Mouse (Mus musculus) spleen, postnatal 10 days (tissue): ENCODE results near the gene D5Ertd579e.
"Not testable (repeated sequence)": the region's sequence is repeated elsewhere in the genome, so short reads cannot be mapped to it uniquely, and the experiment has no call there.

Experiments used
- DNase-seq, 2 experiments: peaks; one replicate each; pipeline ENCODE4 v3.0.0; 2021 to 2022; ENCODE audit warnings: low spot score in 2 of 2

The D5Ertd579e gene

GRCm38 (mm10) chr5:36683586-36683985 lies 12.2 kb downstream of the D5Ertd579e start:
- DNase-seq, result no peak

- no peak for DNase-seq
Measured at GRCm38 (mm10) chr5:36681219-36681618, 14.6 kb downstream of the D5Ertd579e start.

DNA sequence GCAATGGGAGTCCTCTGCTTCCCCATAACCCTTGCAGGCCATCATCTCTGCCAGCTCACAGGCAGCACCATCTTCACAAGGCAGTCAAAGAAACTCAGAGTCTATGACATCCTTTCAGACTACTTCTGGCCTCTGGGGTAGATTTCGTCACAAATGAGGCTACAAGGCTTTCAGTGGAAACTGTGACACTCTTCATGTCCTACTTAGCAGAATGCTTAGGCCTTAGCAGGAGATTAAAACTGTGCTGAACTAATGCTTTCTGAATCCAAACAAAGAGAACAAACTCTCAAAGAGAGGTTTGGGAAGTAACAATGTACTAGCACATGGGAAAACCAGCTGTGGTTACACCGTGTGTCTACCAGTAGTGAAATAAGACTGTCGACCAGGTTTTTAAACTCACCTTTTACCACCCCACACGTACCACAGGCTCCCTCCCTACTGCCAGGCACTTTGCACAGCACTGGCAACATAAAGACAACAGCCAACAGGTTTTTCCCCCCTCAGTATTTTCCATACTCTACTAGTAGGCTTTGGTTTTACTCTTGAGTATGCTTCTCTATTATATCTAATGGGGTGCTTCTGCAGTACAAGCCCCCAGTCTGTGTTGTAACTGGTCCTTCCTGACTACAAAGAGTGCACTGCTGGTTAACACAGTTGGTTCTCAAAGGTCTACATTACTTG lies 15.8 kb downstream of the D5Ertd579e start:
- DNase-seq, result no peak

GRCm38 (mm10) chr5:36678799-36679198 lies 17.0 kb downstream of the D5Ertd579e start:
- DNase-seq, result no peak

DNA sequence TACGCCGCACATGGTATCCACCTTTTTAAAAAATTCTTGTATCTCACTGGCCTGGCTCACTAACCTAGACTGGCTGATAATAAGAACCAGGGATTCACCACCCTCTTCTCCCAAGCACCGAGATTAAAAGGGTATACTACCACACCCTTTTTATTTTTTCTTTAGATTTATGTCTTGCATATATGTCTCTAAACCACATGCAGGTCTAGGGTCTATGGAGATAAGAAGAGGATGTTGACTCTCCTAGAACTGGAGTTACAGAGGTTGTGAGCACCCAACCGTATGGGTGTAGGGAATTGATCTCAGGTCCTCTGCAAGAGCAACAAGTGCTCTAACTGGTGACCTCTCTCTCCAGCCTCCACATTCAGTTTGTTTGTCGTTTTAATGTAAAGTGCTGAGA lies 17.9 kb downstream of the D5Ertd579e start:
- DNase-seq, result no peak

DNA sequence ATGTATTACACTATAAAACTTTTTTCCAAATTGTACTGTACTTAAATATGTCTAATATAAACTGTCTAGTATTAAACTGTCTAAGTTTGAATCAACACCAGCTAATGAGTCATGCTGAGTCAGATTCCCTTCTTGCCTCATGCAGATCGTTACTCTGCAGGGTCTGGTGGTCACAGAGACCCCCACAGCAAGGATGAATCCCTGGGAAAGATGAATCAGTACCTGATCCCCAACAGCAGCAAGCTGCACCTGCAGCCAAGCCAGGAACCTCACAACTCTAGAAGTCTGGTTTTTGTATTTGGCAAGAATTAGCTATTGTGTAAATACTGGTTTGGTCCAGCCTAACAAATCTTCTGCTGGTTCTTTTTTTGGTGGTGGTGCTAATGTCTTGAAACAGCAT lies 20.4 kb downstream of the D5Ertd579e start:
- DNase-seq, result no peak

DNA sequence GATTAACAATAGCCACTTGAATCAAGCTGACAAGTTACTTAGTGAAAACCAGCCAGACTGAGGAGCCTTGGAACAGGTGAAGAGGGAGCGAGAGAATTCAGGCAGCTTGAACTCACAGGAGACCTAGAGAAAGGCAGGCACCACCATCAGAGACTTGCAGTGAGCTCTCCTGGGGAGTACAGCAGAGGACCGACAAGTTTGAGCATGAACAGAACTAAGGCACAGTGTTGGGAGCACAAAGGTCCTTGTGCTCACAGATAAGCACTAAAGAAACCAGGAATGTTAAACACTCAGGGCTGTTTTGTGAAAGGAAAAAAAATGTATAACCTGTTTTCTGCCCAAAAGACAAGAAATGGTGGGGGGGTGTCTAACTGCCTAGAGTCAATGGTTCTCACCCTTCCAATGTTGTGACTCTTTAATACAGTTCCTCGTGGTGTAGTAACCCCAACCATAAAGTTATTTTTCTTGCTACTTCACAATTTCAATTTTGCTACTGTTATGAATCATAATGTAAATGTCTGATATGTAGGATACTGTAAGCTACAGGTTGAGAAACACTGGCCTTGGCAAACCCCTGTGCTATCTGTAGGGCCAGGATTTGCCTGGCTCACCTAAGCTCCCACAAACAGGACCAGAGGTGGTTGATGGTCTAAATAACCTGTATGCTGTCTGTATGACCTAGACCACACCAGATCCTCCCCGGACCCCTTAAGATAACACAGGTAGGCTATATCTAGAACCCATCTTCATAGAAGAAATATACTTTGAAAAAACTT lies 21.0 kb downstream of the D5Ertd579e start:
- no peak for DNase-seq

GRCm38 (mm10) chr5:36669021-36670008 lies 26.5 kb downstream of the D5Ertd579e start:
- DNase-seq, result peak in 1 of 2 experiments; percentile 37

DNA sequence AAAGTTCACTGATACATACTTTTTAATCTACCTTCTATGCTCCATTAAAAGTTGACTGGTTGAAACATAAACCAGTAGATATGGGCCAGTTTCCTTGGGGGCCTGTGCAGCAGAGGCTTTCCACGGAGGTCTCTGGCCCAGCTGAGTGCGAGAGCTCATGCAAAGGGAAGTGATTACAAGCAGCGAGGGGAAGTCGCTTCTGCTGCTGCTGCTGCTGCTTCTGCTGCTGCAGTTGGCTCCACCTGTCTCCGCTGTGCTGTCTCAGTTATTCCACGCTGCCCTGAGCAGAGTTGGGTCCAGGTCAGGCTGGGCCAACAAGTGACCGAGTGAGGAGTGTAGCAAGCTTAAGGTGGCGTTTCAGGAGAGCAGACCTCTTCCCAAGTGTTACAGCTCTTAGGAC lies 27.3 kb downstream of the D5Ertd579e start:
- peak in 1 of 2 experiments; percentile 45 for DNase-seq

- DNase-seq, result not testable (repeated sequence)
Measured at GRCm38 (mm10) chr5:36667986-36668385, 27.8 kb downstream of the D5Ertd579e start.

DNA sequence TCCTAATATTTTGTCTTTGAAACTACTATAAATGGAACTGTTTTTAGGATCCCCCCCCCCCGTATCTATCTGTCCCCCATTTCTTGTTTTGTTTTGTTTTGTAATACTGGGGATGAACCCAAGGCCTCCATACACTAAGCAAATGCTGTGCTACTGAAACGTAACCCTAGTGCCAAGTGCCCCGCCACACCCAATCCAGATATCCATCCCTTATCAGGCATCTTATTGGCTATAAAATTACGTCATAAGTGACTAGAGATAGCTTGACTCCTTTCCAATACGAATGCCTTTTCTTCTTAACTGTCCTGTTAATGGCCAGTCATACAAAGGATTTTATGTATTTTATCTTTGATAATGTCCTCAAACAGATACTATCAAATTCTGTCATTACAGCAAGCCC lies 28.7 kb downstream of the D5Ertd579e start:
- DNase-seq, result no peak

DNA sequence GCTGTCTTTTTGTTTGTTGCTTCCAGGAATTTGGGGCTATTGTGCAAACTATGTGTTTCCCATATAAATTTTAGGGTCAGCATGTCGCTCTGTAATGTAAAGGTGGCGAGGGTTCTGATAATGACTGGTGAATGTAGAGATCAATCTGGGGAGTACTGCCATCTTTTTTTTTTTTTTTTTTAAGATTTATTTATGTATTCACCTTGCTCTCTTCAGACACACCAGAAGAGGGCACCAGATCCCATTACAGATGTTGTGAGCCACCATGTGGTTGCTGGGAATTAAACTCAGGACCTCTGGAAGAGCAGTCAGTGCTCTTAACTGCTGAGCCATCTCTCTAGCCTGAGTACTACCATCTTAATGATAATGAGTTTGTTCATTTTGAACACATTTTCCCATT lies 29.1 kb downstream of the D5Ertd579e start:
- DNase-seq, result not testable (repeated sequence)

DNA sequence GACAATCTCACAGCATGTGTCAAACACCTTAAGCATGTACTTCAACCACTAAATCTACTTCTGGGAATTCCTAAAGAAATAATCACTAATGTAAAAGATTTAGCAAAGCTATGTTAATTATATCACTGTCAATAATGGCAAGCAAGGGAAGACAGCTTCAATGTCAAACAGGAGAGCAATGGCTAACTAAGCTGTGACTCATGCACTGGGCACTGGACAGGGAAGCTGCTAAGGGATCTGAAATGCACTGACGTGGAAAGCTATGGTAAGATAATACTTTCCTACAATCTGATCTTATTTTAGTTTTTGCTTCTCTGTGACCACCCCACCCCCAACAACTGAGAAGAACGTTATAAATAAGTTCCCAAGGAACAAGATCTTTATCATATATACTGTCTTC lies 32.5 kb downstream of the D5Ertd579e start:
- no peak for DNase-seq

DNA sequence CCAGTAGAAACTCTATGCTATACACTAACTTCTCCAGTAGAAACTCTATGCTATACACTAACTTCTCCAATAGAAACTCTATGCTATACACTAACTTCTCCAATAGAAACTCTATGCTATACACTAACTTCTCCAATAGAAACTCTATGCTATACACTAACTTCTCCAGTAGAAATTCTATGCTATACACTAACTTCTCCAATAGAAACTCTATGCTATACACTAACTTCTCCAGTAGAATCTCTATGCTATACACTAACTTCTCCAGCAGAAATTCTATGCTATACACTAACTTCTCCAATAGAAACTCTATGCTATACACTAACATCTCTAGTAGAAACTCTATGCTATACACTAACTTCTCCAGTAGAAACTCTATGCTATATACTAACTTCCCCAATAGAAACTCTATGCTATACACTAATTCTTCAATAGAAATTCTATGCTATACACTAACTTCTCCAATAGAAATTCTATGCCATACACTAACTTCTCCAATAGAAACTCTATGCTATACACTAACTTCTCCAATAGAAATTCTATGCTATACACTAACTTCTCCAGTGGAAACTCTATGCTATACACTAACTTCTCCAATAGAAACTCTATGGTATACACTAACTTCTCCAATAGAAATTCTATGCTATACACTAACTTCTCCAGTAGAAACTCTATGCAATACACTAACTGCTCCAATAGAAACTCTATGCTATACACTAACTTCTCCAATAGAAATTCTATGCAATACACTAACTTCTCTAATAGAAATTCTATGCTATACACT lies 34.7 kb downstream of the D5Ertd579e start:
- not testable (repeated sequence) for DNase-seq

GRCm38 (mm10) chr5:36625612-36626011 lies 70.2 kb downstream of the D5Ertd579e start:
- no peak for DNase-seq

DNA sequence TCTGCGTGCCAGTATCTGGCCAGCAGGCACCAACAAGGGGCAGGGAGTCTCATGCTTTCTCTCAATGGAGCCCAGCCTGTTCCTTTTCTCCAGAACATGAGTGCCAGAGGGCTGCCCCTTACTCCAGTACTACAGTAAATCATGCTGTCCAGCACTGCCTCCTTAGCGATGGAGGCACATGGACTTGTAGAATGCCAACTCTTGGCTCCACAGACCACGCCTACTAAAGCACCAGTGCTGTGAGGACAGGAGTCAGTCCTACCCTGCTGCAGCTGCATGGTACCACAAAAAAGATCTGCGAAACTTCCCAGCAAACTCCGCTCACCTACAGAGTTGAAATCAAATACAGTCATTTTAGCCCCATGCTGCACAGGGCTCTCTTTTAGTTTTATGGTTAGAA lies 72.2 kb downstream of the D5Ertd579e start:
- peak in 1 of 2 experiments; percentile 63 for DNase-seq

DNA sequence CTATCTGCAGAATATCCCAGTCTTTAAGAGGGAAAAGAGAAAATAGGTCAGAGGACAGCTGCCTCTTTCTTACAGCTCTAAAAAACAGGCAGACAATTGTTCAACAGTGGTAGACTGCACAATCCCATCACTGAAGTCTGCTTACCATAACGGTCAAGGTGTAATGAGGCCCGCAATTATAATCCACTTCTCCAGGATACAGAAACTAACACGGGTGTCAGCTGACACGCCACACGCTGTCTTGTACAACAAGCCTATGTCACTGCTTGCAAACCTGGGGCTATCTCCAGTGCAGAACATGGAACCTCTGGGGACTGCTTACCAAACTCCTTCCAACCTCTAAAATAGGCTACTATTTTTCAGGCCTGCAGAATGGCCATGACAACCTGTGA lies 74.8 kb downstream of the D5Ertd579e start:
- peak in 1 of 2 experiments; percentile 47 for DNase-seq

- DNase-seq, result peak in 1 of 2 experiments; percentile 45
Measured at GRCm38 (mm10) chr5:36620409-36621057, 75.3 kb downstream of the D5Ertd579e start.

DNA sequence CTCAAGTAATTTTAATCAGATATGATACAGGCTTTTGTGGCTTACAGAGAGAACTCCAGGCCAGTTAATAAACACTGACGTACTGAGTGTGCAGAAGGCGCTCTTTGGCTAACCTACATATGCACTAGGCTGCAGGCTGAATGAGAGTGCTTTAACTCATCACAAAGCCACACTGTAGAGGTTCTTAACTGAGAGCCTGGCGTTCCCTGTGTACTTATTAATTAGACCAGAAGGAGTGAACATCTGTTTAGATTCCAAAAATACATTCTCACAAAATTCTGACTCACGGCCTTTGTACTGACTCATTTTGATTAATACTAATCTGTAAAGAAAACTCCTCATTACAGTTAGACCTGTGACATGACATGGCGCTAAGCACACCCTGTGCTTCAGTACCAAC lies 76.9 kb downstream of the D5Ertd579e start:
- DNase-seq, result no peak

DNA sequence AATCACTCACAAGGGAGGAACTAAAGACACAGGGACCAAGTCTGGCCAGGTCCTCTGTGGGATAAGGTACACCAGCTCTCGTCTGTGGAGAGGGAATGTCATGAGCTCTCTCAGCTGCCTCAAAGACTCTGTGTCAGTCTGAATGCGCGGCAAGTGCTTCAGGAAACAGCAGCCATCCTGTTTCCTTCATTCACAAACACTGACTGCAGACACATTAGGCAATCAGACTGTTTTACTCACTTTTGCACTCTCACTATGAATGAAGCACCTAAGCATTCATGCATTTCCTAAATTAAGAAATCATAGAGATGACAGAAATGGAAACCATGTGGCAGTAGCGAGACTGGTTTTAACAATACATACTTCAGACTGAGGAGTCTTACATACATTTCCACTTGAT lies 77.5 kb downstream of the D5Ertd579e start:
- DNase-seq, result no peak

DNA sequence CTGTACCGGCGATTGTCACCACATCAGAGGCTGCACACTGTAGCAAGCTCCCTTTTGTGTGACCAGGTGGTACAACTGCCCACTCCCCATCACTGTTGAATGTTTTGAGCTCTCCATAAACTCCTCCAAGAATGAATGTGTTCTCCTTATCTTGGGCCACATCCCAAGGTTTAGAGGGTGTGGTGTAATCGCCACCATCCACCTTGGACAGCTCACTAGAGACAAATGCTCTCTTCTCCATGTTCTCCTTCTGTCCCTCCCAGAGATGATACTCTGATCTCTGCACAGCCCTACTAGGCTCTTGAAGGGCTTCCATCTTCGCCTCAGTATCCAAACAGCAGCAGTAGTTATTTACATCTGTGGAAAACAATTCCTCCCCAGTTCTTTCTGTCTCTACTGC lies 81.7 kb downstream of the D5Ertd579e start:
- DNase-seq, result peak in 1 of 2 experiments; percentile 45
